Mouse (Mus musculus) intestine, postnatal 0 days (tissue): ENCODE results near the gene Epn2. TPM values are rescaled to one million over a fixed set of nuclear protein-coding genes. Genes with fewer than 3 reads are reported as not detected.

Experiments used
- ATAC-seq: fragments of 200-750 bp; cut with Nextera tagmentation; 2 replicates; pipeline ENCODE4 v1.8.0; 2017; ENCODE audit warnings: mild to moderate bottlenecking, moderate TSS enrichment, moderate library complexity
- H3K27ac ChIP-seq: fragments of 300-500 bp; sonication (generic); 2 replicates; pipeline ENCODE4 v1.5.1; 2014; ENCODE audit warnings: mild to moderate bottlenecking, low read depth, low read length, moderate library complexity
- H3K27me3 ChIP-seq: fragments of 300-500 bp; sonication (generic); replicated peaks from 2 replicates; pipeline ENCODE4 v1.6.1; 2014; ENCODE audit warnings: low read length, mixed read lengths; ENCODE audit not compliant: control insufficient read depth, insufficient read depth
- H3K36me3 ChIP-seq: fragments of 300-500 bp; sonication (generic); 2 replicates; pipeline ENCODE4 v1.6.1; 2014; ENCODE audit warnings: mild to moderate bottlenecking, moderate library complexity; ENCODE audit not compliant: control insufficient read depth, insufficient read depth
- H3K4me1 ChIP-seq: fragments of 300-500 bp; sonication (generic); replicated peaks from 2 replicates; pipeline ENCODE4 v1.6.1; 2014; ENCODE audit warnings: antibody characterized with exemption, low read length, mixed read lengths; ENCODE audit not compliant: control insufficient read depth, insufficient read depth
- H3K4me2 ChIP-seq: fragments of 300-500 bp; sonication (generic); replicated peaks from 2 replicates; pipeline ENCODE4 v1.6.1; 2014; ENCODE audit warnings: low read depth, mild to moderate bottlenecking, moderate library complexity
- H3K4me3 ChIP-seq: fragments of 300-500 bp; sonication (generic); 2 replicates; pipeline ENCODE4 v1.5.1; 2014; ENCODE audit warnings: low read depth, low read length
- H3K9ac ChIP-seq: fragments of 300-500 bp; sonication (generic); 2 replicates; pipeline ENCODE4 v1.6.1; 2014; ENCODE audit warnings: mild to moderate bottlenecking, low read depth, low read length
- H3K9me3 ChIP-seq: fragments of 300-500 bp; sonication (generic); 2 replicates; pipeline ENCODE4 v1.6.1; 2016; ENCODE audit warnings: mixed run types; ENCODE audit not compliant: control insufficient read depth
- CTCF ChIP-seq: sonication (generic); IDR thresholded peaks from 2 replicates; pipeline ENCODE4 v1.5.1; 2016; ENCODE audit warnings: low read depth, mild to moderate bottlenecking, control low read depth, antibody characterized with exemption, moderate library complexity
- WGBS: fragments of 180-500 bp; shearing (Covaris S2); extraction: QIAGEN DNeasy Blood & Tissue Kit; methylation state at CpG from one replicate; pipeline ENCODE4 v1.1.7; 2014; 5-methylcytosine and 5-hydroxymethylcytosine counted together
- polyA plus RNA-seq: library from polyadenylated mRNA; unstranded; fragments of >200 nt; fragmentation: Nextera tagmentation; extraction: Ambion mirVana; gene quantifications from 2 replicates; pipeline ENCODE4 v1.2.1, GENCODE M21; 2015

Gene Epn2
- polyA plus RNA-seq, 1 experiment from 2014 or later: 13.5 TPM

GRCm38 (mm10) chr11:61597471-61597870, 18.0 kb upstream of the Epn2 start:
- Histone ChIP-seq H3K4me1 (no peaks in the 10 kb centered on the region), H3K4me3 (no peak overlapping the region), H3K27ac (no peak overlapping the region), H3K36me3 (no peaks in the 10 kb centered on the region), H3K9ac (no peak overlapping the region), H3K4me2 (no peak overlapping the region), H3K9me3 (no peaks in the 10 kb centered on the region), H3K27me3 (no peaks in the 10 kb centered on the region)
- ATAC-seq: no peak
- 79% methylated on average over 2 of the region's 2 CpGs for WGBS
- TF ChIP-seq CTCF: no peak

DNA sequence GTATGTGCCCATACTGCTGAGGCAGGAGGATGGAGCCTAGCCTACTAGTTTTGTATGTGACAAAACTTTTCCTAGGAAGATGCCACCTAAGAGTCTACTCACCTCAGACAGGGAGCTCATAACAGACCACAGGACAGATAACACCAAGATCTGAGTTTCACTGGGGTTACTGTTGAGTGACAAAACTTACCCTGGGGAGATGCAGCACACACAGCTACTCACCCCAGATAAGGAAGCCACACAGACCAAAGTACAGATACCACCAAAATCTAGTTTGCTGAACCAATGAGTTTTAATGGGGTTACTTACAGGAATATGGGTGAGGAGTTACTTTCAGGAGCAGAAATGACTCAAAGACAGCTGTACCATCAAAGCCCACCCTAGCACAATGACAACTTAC, 13.6 kb upstream of the Epn2 start:
- Histone ChIP-seq H3K9ac (no peak overlapping the region), H3K4me3 (no peak overlapping the region), H3K27ac (no peak overlapping the region), H3K27me3 (no peaks in the 10 kb centered on the region), H3K4me1 (no peaks in the 10 kb centered on the region), H3K9me3 (no peaks in the 10 kb centered on the region), H3K36me3 (no peaks in the 10 kb centered on the region), H3K4me2 (no peak overlapping the region)
- ATAC-seq: no peak
- TF ChIP-seq CTCF: no peak

GRCm38 (mm10) chr11:61592061-61592460, 12.6 kb upstream of the Epn2 start:
- 85% methylated on average over 3 of the region's 3 CpGs for WGBS
- ATAC-seq: no peak
- no peak for TF ChIP-seq CTCF

GRCm38 (mm10) chr11:61590516-61591213, 11.2 kb upstream of the Epn2 start:
- H3K27me3 ChIP-seq: no peaks in the 10 kb centered on the region
- H3K27ac ChIP-seq: no peak overlapping the region
- no peaks in the 10 kb centered on the region for H3K4me1 ChIP-seq
- TF ChIP-seq CTCF: no peak
- ATAC-seq: no peak
- WGBS: 54% methylated on average over 7 of the region's 7 CpGs
- no peak overlapping the region for H3K4me3 ChIP-seq
- H3K9ac ChIP-seq: no peak overlapping the region
- no peaks in the 10 kb centered on the region for H3K36me3 ChIP-seq
- no peaks in the 10 kb centered on the region for H3K9me3 ChIP-seq
- no peak overlapping the region for H3K4me2 ChIP-seq

More at GRCm38 (mm10) chr11:61592061-61592460, 12.6 kb upstream of the Epn2 start:
- Histone ChIP-seq H3K4me1 (no peaks in the 10 kb centered on the region), H3K27ac (no peak overlapping the region), H3K9me3 (no peaks in the 10 kb centered on the region), H3K27me3 (no peaks in the 10 kb centered on the region), H3K36me3 (no peaks in the 10 kb centered on the region), H3K9ac (no peak overlapping the region), H3K4me2 (no peak overlapping the region), H3K4me3 (no peak overlapping the region)

GRCm38 (mm10) chr11:61585421-61585820, 5.9 kb upstream of the Epn2 start:
- WGBS: 66% methylated on average over 4 of the region's 4 CpGs
- no peaks in the 10 kb centered on the region for H3K4me1 ChIP-seq
- no peaks in the 10 kb centered on the region for H3K27me3 ChIP-seq
- no peaks in the 10 kb centered on the region for H3K36me3 ChIP-seq
- no peak overlapping the region for H3K4me3 ChIP-seq
- H3K9ac ChIP-seq: no peak overlapping the region
- no peak for TF ChIP-seq CTCF
- no peak for ATAC-seq
- H3K27ac ChIP-seq: no peak overlapping the region
- H3K4me2 ChIP-seq: no peak overlapping the region
- no peaks in the 10 kb centered on the region for H3K9me3 ChIP-seq

GRCm38 (mm10) chr11:61584830-61585229, 5.3 kb upstream of the Epn2 start:
- no peak overlapping the region for H3K4me2 ChIP-seq
- no peak for TF ChIP-seq CTCF
- H3K27me3 ChIP-seq: no peaks in the 10 kb centered on the region
- no peak for ATAC-seq
- H3K27ac ChIP-seq: no peak overlapping the region
- H3K4me1 ChIP-seq: no peaks in the 10 kb centered on the region
- H3K4me3 ChIP-seq: no peak overlapping the region
- no peaks in the 10 kb centered on the region for H3K9me3 ChIP-seq
- H3K36me3 ChIP-seq: no peaks in the 10 kb centered on the region
- H3K9ac ChIP-seq: no peak overlapping the region
- 67% methylated on average over 4 of the region's 4 CpGs for WGBS
